Mouse (Mus musculus) cerebellum, adult 18-20 months (tissue): ENCODE measurements around the gene Nbas.
A peak's percentile ranks its signal among the peaks of the same experiment; 100 is the strongest.

Experiments
- DNase-seq, 2 experiments: peaks; one replicate each; pipeline ENCODE4 v3.0.0; 2021

Nbas gene

GRCm38 (mm10) chr12:13268826-13269449, at the start of gene Nbas:
Nbas (plus strand) TSS chr12:13269133.
- DNase-seq: peak; percentile 89 to 93

GRCm38 (mm10) chr12:13242453-13242852, 26.5 kb upstream of the Nbas start:
- no peak for DNase-seq

- DNase-seq: peak; percentile 76 to 88
These were observed 20.0 kb upstream of the Nbas start, which contains the start of gene Ddx1 for GRCm38 (mm10) chr12:13248691-13249572. Ddx1 (minus strand) TSS chr12:13249213.

- no peak for DNase-seq
These were observed 19.4 kb upstream of the Nbas start for GRCm38 (mm10) chr12:13249573-13249919.

- DNase-seq: no peak
These were observed 13.9 kb upstream of the Nbas start for GRCm38 (mm10) chr12:13255068-13255467.

- DNase-seq: no peak
These were observed 13.2 kb upstream of the Nbas start for GRCm38 (mm10) chr12:13255701-13256100.

GRCm38 (mm10) chr12:13268412-13268811, 521 bp upstream of the Nbas start:
- peak in 1 of 2 experiments; percentile 12 for DNase-seq

- no peak for DNase-seq
These were observed 847 bp downstream of the Nbas start for GRCm38 (mm10) chr12:13269570-13270390.

- DNase-seq: no peak
These were observed 22.5 kb downstream of the Nbas start for GRCm38 (mm10) chr12:13291453-13291852.

- no peak for DNase-seq
These were observed 24.5 kb downstream of the Nbas start for GRCm38 (mm10) chr12:13293421-13293881.

GRCm38 (mm10) chr12:13303037-13303436, 34.1 kb downstream of the Nbas start:
- no peak for DNase-seq

GRCm38 (mm10) chr12:13313966-13314365, 45.0 kb downstream of the Nbas start:
- no peak for DNase-seq

GRCm38 (mm10) chr12:13314384-13314783, 45.5 kb downstream of the Nbas start:
- no peak for DNase-seq

GRCm38 (mm10) chr12:13315081-13315480, 46.1 kb downstream of the Nbas start:
- no peak for DNase-seq

GRCm38 (mm10) chr12:13342535-13342934, 73.6 kb downstream of the Nbas start:
- no peak for DNase-seq

- no peak for DNase-seq
These were observed 87.3 kb downstream of the Nbas start for GRCm38 (mm10) chr12:13356201-13356600.

- DNase-seq: peak; percentile 29 to 51
These were observed 87.8 kb downstream of the Nbas start for GRCm38 (mm10) chr12:13356769-13357168.

GRCm38 (mm10) chr12:13357229-13357628, 88.3 kb downstream of the Nbas start:
- no peak for DNase-seq

GRCm38 (mm10) chr12:13358849-13359248, 89.9 kb downstream of the Nbas start:
- DNase-seq: no peak

- DNase-seq: no peak
These were observed 91.4 kb downstream of the Nbas start for GRCm38 (mm10) chr12:13360183-13360811.

GRCm38 (mm10) chr12:13381580-13381979, 112.6 kb downstream of the Nbas start:
- DNase-seq: no peak

- no peak for DNase-seq
These were observed 113.1 kb downstream of the Nbas start for GRCm38 (mm10) chr12:13382046-13382445.

GRCm38 (mm10) chr12:13389644-13390043, 120.7 kb downstream of the Nbas start:
- DNase-seq: no peak
